Mouse (Mus musculus): ENCODE measurements around the gene Baz2b. TPM values are rescaled to one million over a fixed set of nuclear protein-coding genes. Genes with fewer than 3 reads are reported as not detected.

Gene Baz2b
- polyA plus RNA-seq, 1 experiment from 2014 or later, result 15.2 TPM

DNA sequence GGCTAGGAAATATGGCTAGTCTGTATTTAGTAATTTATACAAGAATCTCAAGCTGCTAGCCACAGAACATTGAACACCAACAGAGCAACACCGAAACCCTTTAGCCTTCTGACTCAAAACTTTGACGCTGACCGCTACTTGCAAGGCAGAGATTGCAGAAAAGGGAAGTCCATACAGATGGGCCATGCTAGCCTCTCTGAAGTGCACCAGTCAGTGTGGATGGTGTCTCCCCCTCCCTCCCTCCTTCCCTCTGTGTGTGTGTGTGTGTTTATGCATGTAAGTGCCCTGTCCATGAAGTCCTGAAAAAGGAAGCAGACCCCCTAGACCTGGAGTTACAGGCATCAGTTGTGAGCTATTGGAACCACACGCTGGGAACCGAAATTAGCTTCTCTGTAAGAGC lies 33.6 kb downstream of the Baz2b start:
- no peak overlapping the region for H3K27ac ChIP-seq (ENCODE audit: low read length)
- H3K9ac ChIP-seq (ENCODE audit: low read depth, low read length), result no peak overlapping the region
- H3K4me3 ChIP-seq (ENCODE audit: low read depth, low read length), result no peak overlapping the region
- no peaks in the 10 kb centered on the region for H3K27me3 ChIP-seq (ENCODE audit: control insufficient read depth, insufficient read depth, low read depth, low read length)
- no peaks in the 10 kb centered on the region; the same call in 1 of the 2 replicates for H3K4me1 ChIP-seq (ENCODE audit: control insufficient read depth, low read depth, low read length)
- no peak for ATAC-seq (ENCODE audit: low read depth)
- WGBS (ENCODE audit: insufficient replicate concordance), result 40% methylated on average over 5 of the region's 5 CpGs
- no peaks in the 10 kb centered on the region for H3K36me3 ChIP-seq (ENCODE audit: control insufficient read depth, insufficient read depth)
- H3K9me3 ChIP-seq (replicated peaks; ENCODE audit: control insufficient read depth, low read length), result no peaks in the 10 kb centered on the region
- no peak overlapping the region for H3K4me2 ChIP-seq (ENCODE audit: low read depth, low read length)

DNA sequence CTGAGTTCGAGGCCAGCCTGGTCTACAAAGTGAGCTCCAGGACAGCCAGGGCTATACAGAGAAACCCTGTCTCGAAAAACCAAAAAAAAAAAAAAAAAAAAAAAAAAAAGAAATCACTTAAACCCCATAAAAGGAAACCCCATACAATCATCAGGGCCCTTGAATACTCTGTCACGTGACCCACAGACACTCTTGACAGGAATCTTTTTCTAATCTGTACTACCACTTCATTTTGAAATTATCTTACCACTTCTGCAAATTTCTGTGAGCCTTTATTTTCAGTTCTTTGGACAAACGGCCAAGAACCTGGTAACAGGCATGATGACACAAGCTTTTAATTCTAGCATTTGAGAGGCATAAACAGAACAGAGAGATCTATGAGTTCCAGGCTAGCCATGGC lies 34.6 kb downstream of the Baz2b start:
- Histone ChIP-seq H3K9me3 (replicated peaks; ENCODE audit: control insufficient read depth, low read length) (no peaks in the 10 kb centered on the region), H3K27me3 (ENCODE audit: control insufficient read depth, insufficient read depth, low read depth, low read length) (no peaks in the 10 kb centered on the region), H3K36me3 (ENCODE audit: control insufficient read depth, insufficient read depth) (no peaks in the 10 kb centered on the region), H3K27ac (ENCODE audit: low read length) (no peak overlapping the region), H3K4me1 (ENCODE audit: control insufficient read depth, low read depth, low read length) (no peaks in the 10 kb centered on the region; the same call in 1 of the 2 replicates), H3K9ac (ENCODE audit: low read depth, low read length) (no peak overlapping the region), H3K4me2 (ENCODE audit: low read depth, low read length) (no peak overlapping the region), H3K4me3 (ENCODE audit: low read depth, low read length) (no peak overlapping the region)
- 47% methylated on average over 2 of the region's 4 CpGs for WGBS (ENCODE audit: insufficient replicate concordance)
- no peak for ATAC-seq (ENCODE audit: low read depth)

DNA sequence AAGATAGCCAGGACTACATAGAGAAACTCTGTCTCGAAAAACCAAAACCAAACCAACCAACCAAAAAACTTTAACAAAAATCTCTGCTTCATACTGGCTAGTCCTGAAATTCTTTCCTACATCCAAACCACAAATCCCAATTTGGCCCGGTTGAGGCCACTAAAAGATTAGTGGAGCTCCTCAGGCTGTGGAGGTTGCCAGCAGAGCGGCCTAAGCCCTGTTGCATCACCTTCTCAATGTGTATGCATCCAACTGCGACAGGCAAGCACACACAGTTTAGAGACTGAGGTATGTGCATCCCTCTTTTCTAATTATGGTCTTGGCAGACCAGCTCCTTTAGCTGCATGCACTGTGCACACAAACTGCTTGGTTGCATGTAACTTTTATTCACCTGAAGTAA lies 36.0 kb downstream of the Baz2b start:
- H3K36me3 ChIP-seq (ENCODE audit: control insufficient read depth, insufficient read depth), result no peaks in the 10 kb centered on the region
- ATAC-seq (ENCODE audit: low read depth), result no peak
- H3K4me3 ChIP-seq (ENCODE audit: low read depth, low read length), result no peak overlapping the region
- H3K9ac ChIP-seq (ENCODE audit: low read depth, low read length), result no peak overlapping the region
- H3K4me2 ChIP-seq (ENCODE audit: low read depth, low read length), result no peak overlapping the region
- H3K27ac ChIP-seq (ENCODE audit: low read length), result no peak overlapping the region
- no peaks in the 10 kb centered on the region for H3K27me3 ChIP-seq (ENCODE audit: control insufficient read depth, insufficient read depth, low read depth, low read length)
- no peaks in the 10 kb centered on the region; the same call in 1 of the 2 replicates for H3K4me1 ChIP-seq (ENCODE audit: control insufficient read depth, low read depth, low read length)
- WGBS (ENCODE audit: insufficient replicate concordance), result 80% methylated on average over 4 of the region's 4 CpGs
- no peaks in the 10 kb centered on the region for H3K9me3 ChIP-seq (replicated peaks; ENCODE audit: control insufficient read depth, low read length)

DNA sequence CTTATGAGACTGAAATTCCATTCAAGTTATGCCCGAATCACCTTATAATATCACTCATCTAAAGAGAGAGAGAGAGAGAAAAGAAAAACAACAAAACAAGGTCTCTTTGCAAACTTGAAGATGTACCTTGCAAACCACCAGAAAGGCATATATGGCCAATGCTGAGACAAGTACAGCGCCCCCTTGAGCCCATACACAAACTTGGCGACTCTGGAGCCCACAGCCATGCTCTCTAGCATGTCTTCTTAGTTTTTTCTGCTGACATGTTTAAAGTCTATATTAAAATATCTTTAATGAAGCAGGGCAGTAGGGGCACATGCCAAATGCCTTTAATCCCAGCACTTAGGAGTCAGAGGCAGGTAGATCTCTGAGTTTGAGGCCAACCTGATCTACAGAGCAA lies 36.4 kb downstream of the Baz2b start:
- ATAC-seq (ENCODE audit: low read depth), result no peak
- Histone ChIP-seq H3K27me3 (ENCODE audit: control insufficient read depth, insufficient read depth, low read depth, low read length) (no peaks in the 10 kb centered on the region), H3K36me3 (ENCODE audit: control insufficient read depth, insufficient read depth) (no peaks in the 10 kb centered on the region), H3K4me2 (ENCODE audit: low read depth, low read length) (no peak overlapping the region), H3K27ac (ENCODE audit: low read length) (no peak overlapping the region), H3K9ac (ENCODE audit: low read depth, low read length) (no peak overlapping the region), H3K4me1 (ENCODE audit: control insufficient read depth, low read depth, low read length) (no peaks in the 10 kb centered on the region; the same call in 1 of the 2 replicates), H3K4me3 (ENCODE audit: low read depth, low read length) (no peak overlapping the region), H3K9me3 (replicated peaks; ENCODE audit: control insufficient read depth, low read length) (no peaks in the 10 kb centered on the region)
- 48% methylated on average over 3 of the region's 3 CpGs for WGBS (ENCODE audit: insufficient replicate concordance)

DNA sequence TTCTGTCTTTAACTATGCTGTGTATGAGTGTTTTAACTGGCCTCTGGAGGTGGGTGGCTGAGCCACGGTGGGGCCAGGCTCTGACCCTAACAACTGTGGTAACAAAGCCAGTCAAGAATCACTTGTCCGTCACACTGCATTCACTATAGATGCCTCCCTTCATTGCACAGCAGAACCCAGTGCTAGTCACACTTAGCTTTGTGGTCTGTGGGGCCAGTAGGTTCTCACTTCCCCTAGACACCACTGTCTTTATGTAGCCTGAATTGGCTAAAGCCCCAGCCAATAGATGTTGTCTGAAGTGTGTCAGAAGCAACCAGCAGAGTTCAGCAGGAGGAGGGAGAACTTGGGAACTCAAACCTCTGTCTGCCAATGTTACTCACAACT lies 37.1 kb downstream of the Baz2b start:
- 29% methylated on average over 2 of the region's 2 CpGs for WGBS (ENCODE audit: insufficient replicate concordance)
- 0 out of 2 replicates have a peak overlapping the region, but pooled peaks have one; percentile 33 for H3K27ac ChIP-seq (ENCODE audit: low read length)
- H3K4me3 ChIP-seq (ENCODE audit: low read depth, low read length), result no peak overlapping the region
- H3K4me2 ChIP-seq (ENCODE audit: low read depth, low read length), result no peak overlapping the region
- no peaks in the 10 kb centered on the region; the same call in 1 of the 2 replicates for H3K4me1 ChIP-seq (ENCODE audit: control insufficient read depth, low read depth, low read length)
- H3K9ac ChIP-seq (ENCODE audit: low read depth, low read length), result no peak overlapping the region
- no peaks in the 10 kb centered on the region for H3K36me3 ChIP-seq (ENCODE audit: control insufficient read depth, insufficient read depth)
- peak; percentile 35 for ATAC-seq (ENCODE audit: low read depth)
- H3K9me3 ChIP-seq (replicated peaks; ENCODE audit: control insufficient read depth, low read length), result no peaks in the 10 kb centered on the region
- no peaks in the 10 kb centered on the region for H3K27me3 ChIP-seq (ENCODE audit: control insufficient read depth, insufficient read depth, low read depth, low read length)

DNA sequence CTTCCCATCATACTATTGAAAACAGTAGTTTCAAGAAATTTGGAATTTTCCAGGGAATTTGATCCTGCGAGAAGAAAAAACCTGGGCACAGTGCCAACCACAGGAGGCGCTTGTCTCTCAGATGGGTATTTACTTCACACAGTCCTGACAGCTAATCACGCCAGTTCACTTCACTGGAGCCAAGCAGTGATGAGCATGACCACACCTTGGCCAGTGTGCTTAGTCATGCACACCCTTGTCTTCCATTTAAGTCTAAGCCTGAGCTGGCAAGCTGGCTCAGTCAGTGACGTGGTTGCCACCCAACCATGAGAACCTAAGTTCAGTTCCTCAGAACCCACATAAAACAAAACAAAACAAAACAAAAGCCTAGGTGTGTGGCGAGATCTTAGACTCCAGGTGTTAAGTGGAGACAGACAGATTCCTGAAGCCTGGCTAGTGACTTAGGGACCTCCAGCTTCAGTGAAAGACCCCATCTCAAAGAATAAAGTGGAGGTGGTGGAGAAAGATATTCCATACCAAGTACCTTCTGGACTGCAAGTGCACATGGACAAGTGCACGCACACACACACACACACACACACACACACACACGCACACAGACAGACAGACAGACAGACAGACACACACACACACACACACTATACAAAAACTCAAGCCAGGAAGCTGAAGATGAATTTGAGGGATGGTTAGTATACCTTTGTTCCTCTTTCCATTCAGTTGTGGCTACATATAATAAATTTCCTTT lies 37.7 kb downstream of the Baz2b start:
- no peaks in the 10 kb centered on the region for H3K36me3 ChIP-seq (ENCODE audit: control insufficient read depth, insufficient read depth)
- H3K9ac ChIP-seq (ENCODE audit: low read depth, low read length), result no peak overlapping the region
- H3K4me1 ChIP-seq (ENCODE audit: control insufficient read depth, low read depth, low read length), result no peaks in the 10 kb centered on the region; the same call in 1 of the 2 replicates
- no peak overlapping the region for H3K4me3 ChIP-seq (ENCODE audit: low read depth, low read length)
- no peaks in the 10 kb centered on the region for H3K9me3 ChIP-seq (replicated peaks; ENCODE audit: control insufficient read depth, low read length)
- 53% methylated on average over 7 of the region's 7 CpGs for WGBS (ENCODE audit: insufficient replicate concordance)
- H3K27ac ChIP-seq (ENCODE audit: low read length), result no peak overlapping the region
- no peaks in the 10 kb centered on the region for H3K27me3 ChIP-seq (ENCODE audit: control insufficient read depth, insufficient read depth, low read depth, low read length)
- ATAC-seq (ENCODE audit: low read depth), result peak; percentile 24; the same call in 1 of the 2 replicates
- H3K4me2 ChIP-seq (ENCODE audit: low read depth, low read length), result no peak overlapping the region

DNA sequence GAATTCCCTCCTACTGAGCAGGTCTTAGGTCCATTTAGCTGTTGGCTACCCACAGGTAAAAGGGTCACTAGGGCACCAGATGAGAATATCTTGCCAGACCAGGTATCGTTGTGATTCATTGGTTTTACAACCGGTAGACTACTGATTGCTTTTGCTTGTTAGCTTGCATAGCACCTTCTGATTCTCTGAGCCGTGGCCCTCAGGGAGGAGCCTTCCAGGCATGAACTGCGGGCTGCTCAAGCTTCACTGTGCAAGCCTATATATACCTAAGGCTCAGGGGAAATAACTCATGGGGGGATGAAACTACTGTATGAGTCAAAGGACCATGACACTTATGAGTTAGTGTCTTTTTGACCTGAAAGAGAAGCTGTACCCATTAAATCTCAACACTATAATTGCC lies 42.8 kb downstream of the Baz2b start:
- H3K27ac ChIP-seq (ENCODE audit: low read length), result no peak overlapping the region
- no peak overlapping the region for H3K9ac ChIP-seq (ENCODE audit: low read depth, low read length)
- no peaks in the 10 kb centered on the region for H3K36me3 ChIP-seq (ENCODE audit: control insufficient read depth, insufficient read depth)
- no peak overlapping the region for H3K4me2 ChIP-seq (ENCODE audit: low read depth, low read length)
- H3K4me1 ChIP-seq (ENCODE audit: control insufficient read depth, low read depth, low read length), result peaks cover 9% of the 10 kb centered on the region
- H3K9me3 ChIP-seq (replicated peaks; ENCODE audit: control insufficient read depth, low read length), result no peaks in the 10 kb centered on the region
- no peak overlapping the region for H3K4me3 ChIP-seq (ENCODE audit: low read depth, low read length)
- 76% methylated on average over 4 of the region's 4 CpGs for WGBS (ENCODE audit: insufficient replicate concordance)
- H3K27me3 ChIP-seq (ENCODE audit: control insufficient read depth, insufficient read depth, low read depth, low read length), result no peaks in the 10 kb centered on the region
- no peak for ATAC-seq (ENCODE audit: low read depth)

DNA sequence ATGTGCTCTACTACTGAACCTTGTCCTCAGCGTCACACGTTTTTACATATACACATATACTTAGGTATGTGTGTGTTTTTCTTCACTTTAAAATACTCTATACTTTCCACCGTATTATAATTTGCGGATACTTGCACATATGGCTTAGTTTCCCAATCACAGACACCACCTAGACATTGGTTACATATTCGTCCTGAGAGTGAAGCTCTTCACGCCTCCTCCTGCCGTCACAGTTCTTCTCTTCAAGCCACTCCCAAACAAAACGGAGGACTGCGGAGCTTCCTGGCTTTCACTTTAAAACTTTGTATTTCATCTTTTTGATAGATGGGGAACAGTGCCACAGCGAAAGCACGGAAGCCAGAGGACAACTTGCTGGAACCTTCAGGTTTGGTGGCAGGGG lies 44.0 kb downstream of the Baz2b start:
- Histone ChIP-seq H3K36me3 (ENCODE audit: control insufficient read depth, insufficient read depth) (no peaks in the 10 kb centered on the region), H3K9ac (ENCODE audit: low read depth, low read length) (no peak overlapping the region)

DNA sequence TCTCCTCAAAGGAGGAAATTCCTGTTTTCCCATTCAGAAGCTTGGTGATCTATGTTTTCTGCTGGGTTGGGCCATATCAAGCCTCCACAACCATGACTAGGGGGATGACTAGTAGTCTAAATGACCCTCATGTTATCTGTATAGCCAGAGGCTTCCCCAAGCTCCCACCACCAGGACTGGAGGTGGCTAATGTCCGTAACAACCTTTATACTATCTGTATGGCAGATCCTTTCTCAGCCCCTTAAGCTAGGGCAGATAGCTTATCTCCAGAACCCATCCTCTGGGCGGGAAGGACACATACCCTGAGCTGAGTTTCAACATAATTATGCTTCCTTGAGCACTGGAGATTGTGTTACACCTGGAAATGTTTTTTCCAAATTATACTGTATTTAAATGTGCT lies 45.9 kb downstream of the Baz2b start:
- no peak overlapping the region for H3K9ac ChIP-seq (ENCODE audit: low read depth, low read length)
- ATAC-seq (ENCODE audit: low read depth), result peak; percentile 95
- H3K27me3 ChIP-seq (ENCODE audit: control insufficient read depth, insufficient read depth, low read depth, low read length), result no peaks in the 10 kb centered on the region
- no peak overlapping the region for H3K4me3 ChIP-seq (ENCODE audit: low read depth, low read length)
- no peaks in the 10 kb centered on the region for H3K36me3 ChIP-seq (ENCODE audit: control insufficient read depth, insufficient read depth)
- H3K4me2 ChIP-seq (ENCODE audit: low read depth, low read length), result peak overlapping the region; percentile 36
- H3K27ac ChIP-seq (ENCODE audit: low read length), result peak overlapping the region; percentile 61
- no peaks in the 10 kb centered on the region for H3K9me3 ChIP-seq (replicated peaks; ENCODE audit: control insufficient read depth, low read length)
- H3K4me1 ChIP-seq (ENCODE audit: control insufficient read depth, low read depth, low read length), result peaks cover 9% of the 10 kb centered on the region
- WGBS (ENCODE audit: insufficient replicate concordance), result 31% methylated on average over 2 of the region's 2 CpGs

More for the DNA sequence above, 44.0 kb downstream of the Baz2b start:
- no peak for ATAC-seq (ENCODE audit: low read depth)
- Histone ChIP-seq H3K4me2 (ENCODE audit: low read depth, low read length) (no peak overlapping the region), H3K4me3 (ENCODE audit: low read depth, low read length) (no peak overlapping the region), H3K9me3 (replicated peaks; ENCODE audit: control insufficient read depth, low read length) (no peaks in the 10 kb centered on the region), H3K4me1 (ENCODE audit: control insufficient read depth, low read depth, low read length) (peaks cover 9% of the 10 kb centered on the region), H3K27me3 (ENCODE audit: control insufficient read depth, insufficient read depth, low read depth, low read length) (no peaks in the 10 kb centered on the region), H3K27ac (ENCODE audit: low read length) (no peak overlapping the region)
- WGBS (ENCODE audit: insufficient replicate concordance), result 81% methylated on average over 11 of the region's 11 CpGs
